Mouse (Mus musculus): ENCODE results near the gene Kctd14. TPM values are rescaled to one million over a fixed set of nuclear protein-coding genes. Genes with fewer than 3 reads are reported as not detected.

Gene Kctd14
- total RNA-seq, 2 experiments from 2014 or later, result 3.3 to 3.7 TPM

DNA sequence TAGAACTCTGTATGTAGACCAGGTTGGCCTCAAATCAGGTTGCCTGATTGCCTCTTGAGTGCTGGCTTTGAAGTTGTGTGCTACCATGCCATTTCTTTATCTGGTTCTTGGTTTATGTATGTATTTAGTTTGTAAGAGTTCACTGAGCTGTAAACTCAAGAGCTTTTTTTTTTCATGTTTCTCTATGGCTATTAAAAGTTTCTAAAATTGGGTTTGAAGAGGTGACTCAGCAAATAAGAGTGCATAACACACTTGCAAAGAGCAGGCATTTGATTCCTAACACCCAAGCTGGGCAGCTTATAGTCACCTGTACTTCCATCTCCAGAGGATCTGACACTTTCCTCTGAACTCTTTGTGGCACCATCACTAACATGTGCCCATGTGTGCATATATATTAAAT is 43.9 kb downstream of the Kctd14 start:
- Histone ChIP-seq H3K4me3 (no peak overlapping the region), H3K27ac (no peak overlapping the region)
- no peak for TF ChIP-seq CTCF (IDR thresholded peaks at IDR 0.05)
- intact Hi-C loops (cut with DNase I), result no loop called here
- DNase-seq (ENCODE audit: extremely low spot score in 1 of 2, low spot score in 2 of 2), result no peak

DNA sequence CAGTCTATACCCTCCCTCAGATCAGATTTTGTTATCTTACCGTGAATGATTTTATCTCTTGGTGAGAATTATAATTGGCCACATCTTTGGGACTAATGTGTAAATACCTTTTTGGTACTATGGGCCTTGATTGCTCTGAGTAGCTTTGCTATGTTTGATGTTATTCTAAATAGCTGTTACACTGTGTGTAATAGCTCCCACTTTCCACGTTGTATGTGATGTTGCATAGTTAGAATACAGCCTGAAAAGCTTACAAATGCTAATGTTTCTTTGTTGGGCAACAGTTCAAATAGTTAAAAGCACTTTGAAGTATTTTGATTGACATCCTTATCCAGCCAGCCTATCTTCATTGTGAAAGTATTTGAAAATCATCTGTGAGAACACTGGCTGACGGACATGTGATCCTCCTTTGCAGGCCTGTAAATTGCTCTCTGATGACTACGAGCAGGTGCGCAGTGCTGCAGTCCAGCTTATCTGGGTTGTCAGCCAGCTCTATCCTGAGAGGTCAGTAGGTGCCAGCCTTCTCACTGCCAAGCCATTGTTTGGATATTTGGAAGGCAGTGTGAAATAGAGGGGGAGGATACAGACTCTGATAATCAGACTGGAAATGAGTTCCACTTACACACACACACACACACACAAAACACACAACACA is 49.6 kb downstream of the Kctd14 start:
- Histone ChIP-seq H3K4me3 (no peak overlapping the region), H3K27ac (no peak overlapping the region)
- no peak for TF ChIP-seq CTCF (IDR thresholded peaks at IDR 0.05)
- no peak for DNase-seq (ENCODE audit: extremely low spot score in 1 of 2, low spot score in 2 of 2)
- intact Hi-C loops (cut with DNase I), result no loop called here

Other genes starting within 250 kb of the Kctd14 start
- gene Usp35, start 119.3 kb upstream of the Kctd14 start, total RNA-seq (2021), result 10 to 100 TPM; 18.8 to 19.9 TPM
- gene Kctd21, start 119.0 kb upstream of the Kctd14 start, total RNA-seq (2021), result 10 to 100 TPM; 12.5 to 14.6 TPM
- 10 to 100 TPM in 1 of 2 experiments, 1 to 10 TPM in 1; 9.9 to 10.2 TPM for gene Alg8, start 79.7 kb upstream of the Kctd14 start, total RNA-seq (2021)
- gene Ndufc2, start 51.3 kb upstream of the Kctd14 start, total RNA-seq (2021), result 100 to 1,000 TPM; 213 to 230 TPM
- gene Thrsp, start 33.6 kb upstream of the Kctd14 start, total RNA-seq (2021), result 10 to 100 TPM; 19.2 to 21.8 TPM
- gene Ints4, start 29.6 kb downstream of the Kctd14 start, total RNA-seq (2021), result 10 to 100 TPM; 28.7 to 30.9 TPM
- gene Aamdc, start 128.2 kb downstream of the Kctd14 start, total RNA-seq (2021), result 10 to 100 TPM; 32.2 to 32.3 TPM
- gene Rsf1, start 128.6 kb downstream of the Kctd14 start, total RNA-seq (2021), result 10 to 100 TPM; 44.8 to 49.2 TPM
- 10 to 100 TPM; 82.2 to 84.6 TPM for gene Clns1a, start 245.3 kb downstream of the Kctd14 start, total RNA-seq (2021)

All from left cerebral cortex, adult 2 months (tissue).